Mouse (Mus musculus) E14TG2a.4 (cell line): Measurements from ENCODE around the gene Efcab11.

Source experiments
- H3K27me3 ChIP-seq: 2 replicates; pipeline ENCODE4 v1.6.1; 2014; ENCODE audit warnings: low read length, control low read depth; ENCODE audit not compliant: insufficient read depth
- H3K36me3 ChIP-seq: 2 replicates; pipeline ENCODE4 v1.6.1; 2014; ENCODE audit warnings: low read length, control low read depth; ENCODE audit not compliant: insufficient read depth
- H3K4me1 ChIP-seq: replicated peaks from 2 replicates; pipeline ENCODE4 v1.6.1; 2014; ENCODE audit warnings: low read depth, low read length, control low read depth
- H3K4me3 ChIP-seq: replicated peaks from 2 replicates; pipeline ENCODE4 v1.5.1; 2014; ENCODE audit warnings: mild to moderate bottlenecking, low read length
- H3K9me3 ChIP-seq: 2 replicates; pipeline ENCODE4 v1.6.1; 2014; ENCODE audit warnings: low read length, control low read depth
- CTCF ChIP-seq: conservative IDR thresholded peaks from 2 replicates; pipeline ENCODE4 v1.5.1; 2014; ENCODE audit warnings: low read length
- NANOG ChIP-seq: IDR thresholded peaks from 2 replicates; pipeline ENCODE4 v1.6.1; 2014; ENCODE audit warnings: borderline replicate concordance, low read length, mixed read lengths
- POU5F1 ChIP-seq: IDR thresholded peaks from 2 replicates; pipeline ENCODE4 v1.6.1; 2014; ENCODE audit warnings: low read length, borderline replicate concordance

Gene Efcab11

GRCm38 (mm10) chr12:99736971-99737370 is 147.3 kb downstream of the Efcab11 start:
- Histone ChIP-seq H3K27me3 (no peaks in the 10 kb centered on the region), H3K9me3 (peaks cover 14% of the 10 kb centered on the region), H3K4me1 (peaks cover 4% of the 10 kb centered on the region; the same call in 1 of the 2 replicates), H3K4me3 (no peak overlapping the region), H3K36me3 (no peaks in the 10 kb centered on the region)
- no peak for TF ChIP-seq POU5F1
- no peak for TF ChIP-seq CTCF
- TF ChIP-seq NANOG: no peak

GRCm38 (mm10) chr12:99735172-99735571 is 149.1 kb downstream of the Efcab11 start:
- H3K36me3 ChIP-seq: no peaks in the 10 kb centered on the region
- peaks cover 4% of the 10 kb centered on the region; the same call in 1 of the 2 replicates for H3K4me1 ChIP-seq
- H3K27me3 ChIP-seq: no peaks in the 10 kb centered on the region
- no peak for TF ChIP-seq POU5F1
- TF ChIP-seq CTCF: no peak
- TF ChIP-seq NANOG: no peak
- peaks cover 14% of the 10 kb centered on the region for H3K9me3 ChIP-seq
- no peak overlapping the region for H3K4me3 ChIP-seq

- TF ChIP-seq NANOG (no peak), CTCF (no peak), POU5F1 (no peak)
- H3K4me3 ChIP-seq: no peak overlapping the region
- peaks cover 6% of the 10 kb centered on the region; the same call in 1 of the 2 replicates for H3K27me3 ChIP-seq
- H3K4me1 ChIP-seq: no peaks in the 10 kb centered on the region; the same call in 1 of the 2 replicates
- no peaks in the 10 kb centered on the region for H3K36me3 ChIP-seq
- no peaks in the 10 kb centered on the region for H3K9me3 ChIP-seq
Measured at GRCm38 (mm10) chr12:99724206-99724605, 160.0 kb downstream of the Efcab11 start.

- H3K4me1 ChIP-seq: no peaks in the 10 kb centered on the region; the same call in 1 of the 2 replicates
- peaks cover 6% of the 10 kb centered on the region; the same call in 1 of the 2 replicates for H3K27me3 ChIP-seq
- no peaks in the 10 kb centered on the region for H3K9me3 ChIP-seq
- H3K4me3 ChIP-seq: no peak overlapping the region
- no peaks in the 10 kb centered on the region for H3K36me3 ChIP-seq
- no peak for TF ChIP-seq CTCF
- no peak for TF ChIP-seq POU5F1
- TF ChIP-seq NANOG: no peak
Measured at GRCm38 (mm10) chr12:99723791-99724190, 160.4 kb downstream of the Efcab11 start.

GRCm38 (mm10) chr12:99721318-99721717 is 162.9 kb downstream of the Efcab11 start:
- Histone ChIP-seq H3K36me3 (no peaks in the 10 kb centered on the region), H3K4me1 (no peaks in the 10 kb centered on the region; the same call in 1 of the 2 replicates), H3K9me3 (no peaks in the 10 kb centered on the region), H3K27me3 (peaks cover 6% of the 10 kb centered on the region; the same call in 1 of the 2 replicates), H3K4me3 (no peak overlapping the region)
- TF ChIP-seq CTCF: no peak
- TF ChIP-seq NANOG: no peak

- Histone ChIP-seq H3K9me3 (no peaks in the 10 kb centered on the region), H3K36me3 (no peaks in the 10 kb centered on the region), H3K4me3 (peak overlapping the region; percentile 35; the same call in 1 of the 2 replicates), H3K4me1 (no peaks in the 10 kb centered on the region; the same call in 1 of the 2 replicates), H3K27me3 (peaks cover 6% of the 10 kb centered on the region; the same call in 1 of the 2 replicates)
- TF ChIP-seq CTCF (no peak), POU5F1 (no peak), NANOG (no peak)
Measured at GRCm38 (mm10) chr12:99719777-99720176, 164.5 kb downstream of the Efcab11 start.

GRCm38 (mm10) chr12:99718161-99718560 is 166.1 kb downstream of the Efcab11 start:
- peaks cover 6% of the 10 kb centered on the region; the same call in 1 of the 2 replicates for H3K27me3 ChIP-seq
- TF ChIP-seq CTCF (no peak), POU5F1 (no peak), NANOG (no peak)
- H3K4me3 ChIP-seq: no peak overlapping the region
- H3K36me3 ChIP-seq: no peaks in the 10 kb centered on the region
- no peaks in the 10 kb centered on the region for H3K9me3 ChIP-seq
- no peaks in the 10 kb centered on the region; the same call in 1 of the 2 replicates for H3K4me1 ChIP-seq

- H3K4me3 ChIP-seq: no peak overlapping the region
- no peaks in the 10 kb centered on the region for H3K9me3 ChIP-seq
- H3K36me3 ChIP-seq: no peaks in the 10 kb centered on the region
- peaks cover 6% of the 10 kb centered on the region; the same call in 1 of the 2 replicates for H3K27me3 ChIP-seq
- no peak for TF ChIP-seq POU5F1
- TF ChIP-seq NANOG: no peak
- no peak for TF ChIP-seq CTCF
- no peaks in the 10 kb centered on the region; the same call in 1 of the 2 replicates for H3K4me1 ChIP-seq
Measured at GRCm38 (mm10) chr12:99716038-99716610, 168.1 kb downstream of the Efcab11 start.
